Mouse (Mus musculus): Measurements from ENCODE around the gene Tspan32. TPM values are rescaled to one million over a fixed set of nuclear protein-coding genes. Genes with fewer than 3 reads are reported as not detected.

Gene Tspan32
- total and polyA plus RNA-seq, 2 experiments from 2014 or later: 0.56 to 1.4 TPM

GRCm38 (mm10) chr7:143062704-143063103 is 57.9 kb downstream of the Tspan32 start:
- Histone ChIP-seq H3K4me3 (ENCODE audit: low read depth, low read length) (no peak overlapping the region), H3K9ac (no peak overlapping the region), H3K4me2 (ENCODE audit: low read depth) (no peak overlapping the region), H3K4me1 (ENCODE audit: insufficient read depth) (0 out of 2 replicates have a peak, but pooled peaks cover 7% of the 10 kb centered on the region), H3K27me3 (ENCODE audit: insufficient read depth, low read length) (no peaks in the 10 kb centered on the region), H3K36me3 (ENCODE audit: insufficient read depth) (peaks cover 61% of the 10 kb centered on the region), H3K27ac (ENCODE audit: low read depth, low read length) (no peak overlapping the region), H3K9me3 (ENCODE audit: low read length) (no peaks in the 10 kb centered on the region)
- ATAC-seq (no peak), DNase-seq (no peak)
- 89% methylated on average over 2 of the region's 2 CpGs for WGBS
- TF ChIP-seq CTCF (IDR thresholded peaks at IDR 0.05; ENCODE audit: low read depth): no peak

GRCm38 (mm10) chr7:143064226-143064625 is 59.4 kb downstream of the Tspan32 start:
- no peaks in the 10 kb centered on the region for H3K27me3 ChIP-seq (ENCODE audit: insufficient read depth, low read length)
- TF ChIP-seq CTCF (IDR thresholded peaks at IDR 0.05; ENCODE audit: low read depth): no peak
- peaks cover 64% of the 10 kb centered on the region for H3K36me3 ChIP-seq (ENCODE audit: insufficient read depth)
- no peak overlapping the region for H3K4me3 ChIP-seq (ENCODE audit: low read depth, low read length)
- WGBS: 48% methylated on average over 6 of the region's 6 CpGs
- DNase-seq: peak; percentile 30
- no peak for ATAC-seq
- no peaks in the 10 kb centered on the region for H3K9me3 ChIP-seq (ENCODE audit: low read length)
- no peak overlapping the region for H3K27ac ChIP-seq (ENCODE audit: low read depth, low read length)
- H3K4me2 ChIP-seq (ENCODE audit: low read depth): no peak overlapping the region
- H3K4me1 ChIP-seq (ENCODE audit: insufficient read depth): 0 out of 2 replicates have a peak, but pooled peaks cover 2% of the 10 kb centered on the region
- no peak overlapping the region for H3K9ac ChIP-seq

DNA sequence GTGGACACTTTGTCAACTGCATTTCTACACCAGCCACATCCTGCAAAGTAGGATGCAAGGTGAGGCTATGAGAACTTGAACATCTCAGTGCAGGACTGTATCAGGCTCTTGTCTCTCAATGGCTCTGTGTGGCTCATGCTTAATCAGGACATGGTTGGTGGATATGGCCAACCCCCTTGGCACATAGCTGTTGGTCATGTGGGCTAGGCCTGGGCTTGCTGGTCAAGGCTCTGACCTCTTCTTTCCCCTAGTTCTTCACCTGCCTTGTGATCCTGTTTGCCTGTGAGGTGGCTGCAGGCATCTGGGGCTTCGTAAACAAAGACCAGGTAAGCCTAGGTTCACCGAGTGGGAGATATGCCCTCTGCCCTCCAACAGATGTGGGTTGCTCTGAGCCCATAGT is 60.8 kb downstream of the Tspan32 start:
- DNase-seq (no peak), ATAC-seq (no peak)
- TF ChIP-seq CTCF (IDR thresholded peaks at IDR 0.05; ENCODE audit: low read depth): no peak
- Histone ChIP-seq H3K27me3 (ENCODE audit: insufficient read depth, low read length) (no peaks in the 10 kb centered on the region), H3K9ac (no peak overlapping the region), H3K4me2 (ENCODE audit: low read depth) (no peak overlapping the region), H3K4me1 (ENCODE audit: insufficient read depth) (peaks cover 8% of the 10 kb centered on the region), H3K4me3 (ENCODE audit: low read depth, low read length) (no peak overlapping the region), H3K27ac (ENCODE audit: low read depth, low read length) (no peak overlapping the region), H3K36me3 (ENCODE audit: insufficient read depth) (peaks cover 64% of the 10 kb centered on the region), H3K9me3 (ENCODE audit: low read length) (no peaks in the 10 kb centered on the region)
- WGBS: 96% methylated on average over 2 of the region's 2 CpGs

- Histone ChIP-seq H3K4me3 (ENCODE audit: low read depth, low read length) (no peak overlapping the region), H3K27ac (ENCODE audit: low read depth, low read length) (no peak overlapping the region; the same call in 1 of the 2 replicates), H3K4me2 (ENCODE audit: low read depth) (no peak overlapping the region), H3K36me3 (ENCODE audit: insufficient read depth) (peaks cover 54% of the 10 kb centered on the region), H3K4me1 (ENCODE audit: insufficient read depth) (peaks cover 8% of the 10 kb centered on the region), H3K9ac (no peak overlapping the region), H3K27me3 (ENCODE audit: insufficient read depth, low read length) (no peaks in the 10 kb centered on the region), H3K9me3 (ENCODE audit: low read length) (no peaks in the 10 kb centered on the region)
- TF ChIP-seq CTCF (IDR thresholded peaks at IDR 0.05; ENCODE audit: low read depth): no peak
- no peak for ATAC-seq
- WGBS: 57% methylated on average over 2 of the region's 2 CpGs
- DNase-seq: no peak
Measured at GRCm38 (mm10) chr7:143067469-143067868, 62.6 kb downstream of the Tspan32 start.

GRCm38 (mm10) chr7:143067897-143068296 is 63.1 kb downstream of the Tspan32 start:
- WGBS: 81% methylated on average over 3 of the region's 3 CpGs
- no peaks in the 10 kb centered on the region for H3K27me3 ChIP-seq (ENCODE audit: insufficient read depth, low read length)
- H3K27ac ChIP-seq (ENCODE audit: low read depth, low read length): peak overlapping the region; percentile 95
- H3K4me3 ChIP-seq (ENCODE audit: low read depth, low read length): no peak overlapping the region
- TF ChIP-seq CTCF (IDR thresholded peaks at IDR 0.05; ENCODE audit: low read depth): no peak
- DNase-seq: no peak
- peaks cover 50% of the 10 kb centered on the region for H3K36me3 ChIP-seq (ENCODE audit: insufficient read depth)
- no peaks in the 10 kb centered on the region for H3K9me3 ChIP-seq (ENCODE audit: low read length)
- no peak overlapping the region for H3K9ac ChIP-seq
- H3K4me2 ChIP-seq (ENCODE audit: low read depth): no peak overlapping the region; the same call in 1 of the 2 replicates
- peaks cover 8% of the 10 kb centered on the region for H3K4me1 ChIP-seq (ENCODE audit: insufficient read depth)
- no peak for ATAC-seq

- no peak for ATAC-seq
- Histone ChIP-seq H3K9ac (peak overlapping the region; percentile 43), H3K36me3 (ENCODE audit: insufficient read depth) (peaks cover 44% of the 10 kb centered on the region), H3K4me3 (ENCODE audit: low read depth, low read length) (peak overlapping the region; percentile 32), H3K27me3 (ENCODE audit: insufficient read depth, low read length) (no peaks in the 10 kb centered on the region), H3K4me1 (ENCODE audit: insufficient read depth) (peaks cover 8% of the 10 kb centered on the region), H3K27ac (ENCODE audit: low read depth, low read length) (peak overlapping the region; percentile 95), H3K9me3 (ENCODE audit: low read length) (no peaks in the 10 kb centered on the region), H3K4me2 (ENCODE audit: low read depth) (peak overlapping the region; percentile 56)
- 40% methylated on average over 13 of the region's 13 CpGs for WGBS
- no peak for DNase-seq
- peak; percentile 29; the same call in 1 of the 2 replicates for TF ChIP-seq CTCF (IDR thresholded peaks at IDR 0.05; ENCODE audit: low read depth)
Measured at GRCm38 (mm10) chr7:143068316-143068881, 63.6 kb downstream of the Tspan32 start.

GRCm38 (mm10) chr7:143068882-143069591 is 64.2 kb downstream of the Tspan32 start, which contains the start of gene Tssc4:
Tssc4 (plus strand) TSS chr7:143069249.
- Histone ChIP-seq H3K27me3 (ENCODE audit: insufficient read depth, low read length) (no peaks in the 10 kb centered on the region), H3K4me1 (ENCODE audit: insufficient read depth) (peaks cover 8% of the 10 kb centered on the region), H3K4me3 (ENCODE audit: low read depth, low read length) (peak within 1 kb of the TSS; percentile 60), H3K9me3 (ENCODE audit: low read length) (no peaks in the 10 kb centered on the region), H3K36me3 (ENCODE audit: insufficient read depth) (peaks cover 38% of the 10 kb centered on the region), H3K9ac (peak within 1 kb of the TSS; percentile 83), H3K4me2 (ENCODE audit: low read depth) (peak within 1 kb of the TSS; percentile 87), H3K27ac (ENCODE audit: low read depth, low read length) (peak within 1 kb of the TSS; percentile 95)
- peak; percentile 100 for DNase-seq
- peak; percentile 97 for ATAC-seq
- TF ChIP-seq CTCF (IDR thresholded peaks at IDR 0.05; ENCODE audit: low read depth): no peak
- WGBS: under 1% methylated on average over 51 of the region's 51 CpGs

Other genes with a start within 250 kb of the Tspan32 start
- gene Th, start 73.9 kb upstream of the Tspan32 start, total RNA-seq (2014; rRNA removed): 7.9 and 15.6 TPM in 2 replicates
- gene Th, start 73.9 kb upstream of the Tspan32 start, polyA plus RNA-seq (2015; fragmentation: Nextera tagmentation; extraction: Ambion mirVana): 7.9 and 8.9 TPM in 2 replicates
- gene Ascl2, start 35.8 kb upstream of the Tspan32 start, total RNA-seq (2014; rRNA removed): 0.54 TPM in 1 of 2 replicates, not detected in the other
- gene Ascl2, start 35.8 kb upstream of the Tspan32 start, polyA plus RNA-seq (2015; fragmentation: Nextera tagmentation; extraction: Ambion mirVana): 0.44 and 0.52 TPM in 2 replicates
- 349 and 423 TPM in 2 replicates for gene Cd81, start 47.7 kb downstream of the Tspan32 start, total RNA-seq (2014; rRNA removed)
- 470 and 473 TPM in 2 replicates for gene Cd81, start 47.7 kb downstream of the Tspan32 start, polyA plus RNA-seq (2015; fragmentation: Nextera tagmentation; extraction: Ambion mirVana)
- 71.5 and 86.5 TPM in 2 replicates for gene Tssc4, start 64.2 kb downstream of the Tspan32 start, total RNA-seq (2014; rRNA removed)
- gene Tssc4, start 64.2 kb downstream of the Tspan32 start, polyA plus RNA-seq (2015; fragmentation: Nextera tagmentation; extraction: Ambion mirVana): 91.8 and 101 TPM in 2 replicates
- 1.0 and 1.3 TPM in 2 replicates for gene Trpm5, start 89.6 kb downstream of the Tspan32 start, total RNA-seq (2014; rRNA removed)
- 1.1 and 1.2 TPM in 2 replicates for gene Trpm5, start 89.6 kb downstream of the Tspan32 start, polyA plus RNA-seq (2015; fragmentation: Nextera tagmentation; extraction: Ambion mirVana)
- 0.77 and 1.00 TPM in 2 replicates for gene Kcnq1, start 101.3 kb downstream of the Tspan32 start, total RNA-seq (2014; rRNA removed)
- gene Kcnq1, start 101.3 kb downstream of the Tspan32 start, polyA plus RNA-seq (2015; fragmentation: Nextera tagmentation; extraction: Ambion mirVana): 1.1 and 2.0 TPM in 2 replicates